Mouse (Mus musculus) myocyte (in vitro differentiated cells): ENCODE measurements around the gene Clec16a.

Source experiments
- E2F4 ChIP-seq: IDR thresholded peaks from one replicate; pipeline ENCODE4 v1.6.1; 2011; ENCODE audit warnings: mild to moderate bottlenecking, control low read depth, moderate library complexity; ENCODE audit not compliant: insufficient read depth
- MAX ChIP-seq: IDR thresholded peaks from one replicate; pipeline ENCODE4 v1.6.1; 2011; ENCODE audit warnings: low read depth, mild to moderate bottlenecking, control low read depth
- MYOD1 ChIP-seq, 3 experiments: IDR thresholded peaks; one replicate each; pipeline ENCODE4 v1.6.1; 2011; ENCODE audit warnings: control low read depth in 2 of 3, low read depth in 2 of 3, mild to moderate bottlenecking in 2 of 3, moderate library complexity in 1 of 3; ENCODE audit not compliant: insufficient read length in 2 of 3, control insufficient read depth in 1 of 3
- POLR2A ChIP-seq: IDR thresholded peaks from one replicate; pipeline ENCODE4 v1.6.1; 2011; ENCODE audit warnings: low read depth, mild to moderate bottlenecking, control low read depth, moderate library complexity; ENCODE audit not compliant: insufficient read length
- POLR2AphosphoS2 ChIP-seq: IDR thresholded peaks from one replicate; pipeline ENCODE4 v1.6.1; 2011; ENCODE audit warnings: low read depth, control low read depth; ENCODE audit not compliant: insufficient read length
- TCF12 ChIP-seq: IDR thresholded peaks from one replicate; pipeline ENCODE4 v1.6.1; 2011; ENCODE audit warnings: mild to moderate bottlenecking, control low read depth; ENCODE audit not compliant: poor library complexity, insufficient read depth, severe bottlenecking

DNA sequence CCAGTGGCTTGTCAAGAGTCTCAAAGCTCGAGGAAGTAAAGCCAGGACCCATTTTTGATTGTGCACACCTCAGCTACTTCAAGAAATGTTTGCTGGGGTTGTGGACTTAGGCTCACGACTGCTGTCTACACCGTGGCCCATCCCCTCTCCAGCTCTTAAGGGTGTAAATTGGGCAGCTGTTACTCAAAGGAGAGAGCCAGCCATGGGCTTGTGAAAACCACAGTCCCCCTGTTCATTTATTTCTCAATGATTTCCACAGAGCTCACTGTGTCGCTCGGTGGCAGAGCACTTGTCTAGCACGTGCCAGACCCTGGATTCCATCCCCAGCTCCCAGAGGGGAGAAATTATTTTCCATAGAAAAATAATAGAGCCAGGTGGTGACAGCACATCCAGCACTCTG, 211.0 kb downstream of the Clec16a start:
- TF ChIP-seq MAX (no peak), E2F4 (no peak), MYOD1 (IDR thresholded peaks at IDR 0.05; ENCODE audit: control insufficient read depth in 1 of 3, insufficient read length in 2 of 3, low read depth in 2 of 3) (no peak), POLR2A (no peak), POLR2AphosphoS2 (no peak), TCF12 (no peak)
